Mouse (Mus musculus) brain, embryonic 14.5 days (tissue): ENCODE measurements around the gene Gpr132.

Experiments
- CTCF ChIP-seq: fragments of 200-500 bp; IDR thresholded peaks from 2 replicates; pipeline ENCODE4 v1.5.1; 2012; ENCODE audit warnings: inconsistent platforms, mild to moderate bottlenecking, moderate library complexity, borderline replicate concordance; ENCODE audit not compliant: insufficient read depth, insufficient read length; ENCODE audit errors: extremely low read depth
- POLR2A ChIP-seq: fragments of 200-500 bp; IDR thresholded peaks from 2 replicates; pipeline ENCODE4 v1.6.1; 2012; ENCODE audit warnings: mild to moderate bottlenecking, inconsistent platforms, borderline replicate concordance; ENCODE audit not compliant: poor library complexity, insufficient read depth, insufficient read length, severe bottlenecking; ENCODE audit errors: extremely low read depth

- TF ChIP-seq CTCF (no peak), POLR2A (no peak)
These were observed 62.0 kb downstream of the Gpr132 start for GRCm38 (mm10) chr12:112806044-112806443.
